Mouse (Mus musculus) right cerebral cortex, postnatal 10 days (tissue): Measurements from ENCODE around the gene Cdh16.

ENCODE experiments used
- DNase-seq, 2 experiments: peaks; one replicate each; pipeline ENCODE4 v3.0.0; 2021; ENCODE audit warnings: low spot score in 2 of 2

The Cdh16 gene

GRCm38 (mm10) chr8:104613119-104613518 lies 11.1 kb downstream of the Cdh16 start:
- DNase-seq = no peak

GRCm38 (mm10) chr8:104611613-104612012 lies 12.6 kb downstream of the Cdh16 start:
- DNase-seq = no peak

- DNase-seq = no peak
These were observed 13.9 kb downstream of the Cdh16 start for GRCm38 (mm10) chr8:104610185-104610766.

- DNase-seq = no peak
These were observed 15.0 kb downstream of the Cdh16 start for GRCm38 (mm10) chr8:104609222-104609621.

- no peak for DNase-seq
These were observed 16.3 kb downstream of the Cdh16 start for GRCm38 (mm10) chr8:104607944-104608343.

GRCm38 (mm10) chr8:104606329-104606728 lies 17.9 kb downstream of the Cdh16 start:
- DNase-seq = peak in 1 of 2 experiments; percentile 49

GRCm38 (mm10) chr8:104603245-104603593 lies 21.0 kb downstream of the Cdh16 start:
- DNase-seq = no peak

- peak; percentile 91 to 92 for DNase-seq
These were observed 21.5 kb downstream of the Cdh16 start for GRCm38 (mm10) chr8:104602468-104603244.

- DNase-seq = no peak
These were observed 22.2 kb downstream of the Cdh16 start for GRCm38 (mm10) chr8:104601941-104602371.

GRCm38 (mm10) chr8:104601386-104601785 lies 22.8 kb downstream of the Cdh16 start:
- no peak for DNase-seq

- DNase-seq = no peak
These were observed 25.7 kb downstream of the Cdh16 start for GRCm38 (mm10) chr8:104598496-104598895.

GRCm38 (mm10) chr8:104597656-104598055 lies 26.5 kb downstream of the Cdh16 start:
- peak in 1 of 2 experiments; percentile 48 for DNase-seq

GRCm38 (mm10) chr8:104595773-104596536 lies 28.2 kb downstream of the Cdh16 start:
- DNase-seq = no peak

GRCm38 (mm10) chr8:104594611-104595362 lies 29.4 kb downstream of the Cdh16 start:
- DNase-seq = no peak

GRCm38 (mm10) chr8:104593536-104594325 lies 30.5 kb downstream of the Cdh16 start:
- DNase-seq = no peak

- DNase-seq = no peak
These were observed 31.6 kb downstream of the Cdh16 start for GRCm38 (mm10) chr8:104592566-104592965.

GRCm38 (mm10) chr8:104591856-104592255 lies 32.3 kb downstream of the Cdh16 start:
- no peak for DNase-seq

GRCm38 (mm10) chr8:104591133-104591834 lies 32.9 kb downstream of the Cdh16 start, which contains the start of gene Pdp2:
Gene Pdp2, plus strand, starts transcription at chr8:104591451.
- peak; percentile 95 for DNase-seq

GRCm38 (mm10) chr8:104590284-104590683 lies 33.9 kb downstream of the Cdh16 start:
- DNase-seq = no peak

- no peak for DNase-seq
These were observed 39.7 kb downstream of the Cdh16 start for GRCm38 (mm10) chr8:104584522-104584921.
